Mouse (Mus musculus) forebrain, postnatal 0 days (tissue): ENCODE data around the gene Hao2. TPM values are rescaled to one million over a fixed set of nuclear protein-coding genes. Genes with fewer than 3 reads are reported as not detected.

ENCODE experiments used
- ATAC-seq: fragments of 200-750 bp; cut with Nextera tagmentation; 2 replicates; pipeline ENCODE4 v1.8.0; 2017; ENCODE audit warnings: mild to moderate bottlenecking, moderate library complexity
- DNase-seq: peaks from one replicate; pipeline ENCODE4 v3.0.0-alpha.2; 2015
- H3K27ac ChIP-seq: fragments of 300-500 bp; sonication (generic); 2 replicates; pipeline ENCODE4 v1.5.1; 2014; ENCODE audit warnings: low read depth, mild to moderate bottlenecking, antibody characterized with exemption, low read length, moderate library complexity, mixed read lengths
- H3K27me3 ChIP-seq: fragments of 300-500 bp; sonication (generic); 2 replicates; pipeline ENCODE4 v1.6.1; 2014; ENCODE audit warnings: mild to moderate bottlenecking, low read length, mixed read lengths; ENCODE audit not compliant: insufficient read depth
- H3K36me3 ChIP-seq: fragments of 300-500 bp; sonication (generic); 2 replicates; pipeline ENCODE4 v1.6.1; 2014; ENCODE audit warnings: mild to moderate bottlenecking, moderate library complexity; ENCODE audit not compliant: insufficient read depth
- H3K4me1 ChIP-seq: fragments of 300-500 bp; sonication (generic); 2 replicates; pipeline ENCODE4 v1.6.1; 2014; ENCODE audit warnings: antibody characterized with exemption; ENCODE audit not compliant: insufficient read depth
- H3K4me2 ChIP-seq: fragments of 300-500 bp; sonication (generic); 2 replicates; pipeline ENCODE4 v1.6.1; 2014; ENCODE audit warnings: low read depth, mild to moderate bottlenecking, moderate library complexity
- H3K4me3 ChIP-seq: fragments of 300-500 bp; sonication (generic); 2 replicates; pipeline ENCODE4 v1.5.1; 2014; ENCODE audit warnings: low read depth, low read length, mixed read lengths
- H3K9ac ChIP-seq: fragments of 300-500 bp; sonication (generic); 2 replicates; pipeline ENCODE4 v1.6.1; 2014; ENCODE audit warnings: mild to moderate bottlenecking
- H3K9me3 ChIP-seq: fragments of 300-500 bp; sonication (generic); 2 replicates; pipeline ENCODE4 v1.6.1; 2016; ENCODE audit warnings: low read length
- CTCF ChIP-seq: sonication (generic); IDR thresholded peaks from 2 replicates; pipeline ENCODE4 v1.5.1; 2016; ENCODE audit warnings: antibody characterized with exemption, control low read depth, low read depth
- WGBS: fragments of 180-500 bp; shearing (Covaris S2); extraction: QIAGEN DNeasy Blood & Tissue Kit; methylation state at CpG from one replicate; pipeline ENCODE4 v1.1.7; 2014; 5-methylcytosine and 5-hydroxymethylcytosine counted together
- polyA plus RNA-seq: library from polyadenylated mRNA; unstranded; fragments of >200 nt; fragmentation: Nextera tagmentation; extraction: Ambion mirVana; gene quantifications from 2 replicates; pipeline ENCODE4 v1.2.1, GENCODE M21; 2015
- total RNA-seq: library from RNA; depleted of rRNA; stranded (reverse); fragments of >200 nt; gene quantifications from 2 replicates; pipeline ENCODE4 v1.2.3, GENCODE M21; 2014; rRNA removed

Hao2 gene
- total and polyA plus RNA-seq, 2 experiments from 2014 or later = not detected

GRCm38 (mm10) chr3:98848898-98849297, 44.1 kb downstream of the Hao2 start:
- Histone ChIP-seq H3K4me3 (no peak overlapping the region), H3K4me1 (no peaks in the 10 kb centered on the region), H3K4me2 (no peak overlapping the region), H3K27ac (no peak overlapping the region), H3K9me3 (no peaks in the 10 kb centered on the region), H3K27me3 (no peaks in the 10 kb centered on the region), H3K9ac (no peak overlapping the region), H3K36me3 (no peaks in the 10 kb centered on the region)
- WGBS = 90% methylated on average over 1 of the region's 1 CpGs
- DNase-seq (no peak), ATAC-seq (no peak)
- TF ChIP-seq CTCF = no peak

Other genes starting within 250 kb of the Hao2 start
- not detected in 2 replicates for gene Hsd3b2, start 168.7 kb downstream of the Hao2 start, total RNA-seq
- gene Hsd3b2, start 168.7 kb downstream of the Hao2 start, polyA plus RNA-seq = 0.11 TPM in 1 of 2 replicates, not detected in the other
- not detected in 2 replicates for gene Hsd3b3, start 130.1 kb downstream of the Hao2 start, total RNA-seq
- gene Hsd3b3, start 130.1 kb downstream of the Hao2 start, polyA plus RNA-seq = 0.05 TPM in 1 of 2 replicates, not detected in the other
- gene Hsd3b6, start 78.8 kb downstream of the Hao2 start, total RNA-seq = not detected in 2 replicates
- gene Hsd3b6, start 78.8 kb downstream of the Hao2 start, polyA plus RNA-seq = 0.12 TPM in 1 of 2 replicates, not detected in the other
- gene Hsd3b1, start 33.4 kb downstream of the Hao2 start, total RNA-seq = not detected in 2 replicates
- not detected in 2 replicates for gene Hsd3b1, start 33.4 kb downstream of the Hao2 start, polyA plus RNA-seq
- 8.4 and 9.5 TPM in 2 replicates for gene Wars2, start 247.8 kb upstream of the Hao2 start, total RNA-seq
- 2.8 and 4.0 TPM in 2 replicates for gene Wars2, start 247.8 kb upstream of the Hao2 start, polyA plus RNA-seq